Mouse (Mus musculus) testis, adult 2 months (tissue): Measurements from ENCODE around the gene Aste1. TPM values are rescaled to one million over a fixed set of nuclear protein-coding genes. Genes with fewer than 3 reads are reported as not detected.

ENCODE experiments used
- H3K27ac ChIP-seq: fragments of 200-500 bp; 2 replicates; pipeline ENCODE4 v1.5.1; 2012; ENCODE audit warnings: low read depth, low read length; ENCODE audit not compliant: control insufficient read depth, insufficient read depth
- H3K27me3 ChIP-seq: fragments of 200-500 bp; 2 replicates; pipeline ENCODE4 v1.6.1; 2012; ENCODE audit warnings: mild to moderate bottlenecking, low read length, moderate library complexity; ENCODE audit not compliant: control insufficient read depth, insufficient read depth
- H3K36me3 ChIP-seq: fragments of 200-500 bp; 2 replicates; pipeline ENCODE4 v1.6.1; 2012; ENCODE audit warnings: mild to moderate bottlenecking, low read length; ENCODE audit not compliant: control insufficient read depth, insufficient read depth
- H3K4me1 ChIP-seq: fragments of 200-500 bp; 2 replicates; pipeline ENCODE4 v1.6.1; 2012; ENCODE audit warnings: low read length; ENCODE audit not compliant: control insufficient read depth, insufficient read depth
- H3K4me3 ChIP-seq: fragments of 200-500 bp; 2 replicates; pipeline ENCODE4 v1.5.1; 2012; ENCODE audit warnings: low read depth, mild to moderate bottlenecking, low read length, moderate library complexity, mixed read lengths; ENCODE audit not compliant: control insufficient read depth
- CTCF ChIP-seq: fragments of 200-500 bp; IDR thresholded peaks from 2 replicates; pipeline ENCODE4 v1.5.1; 2012; ENCODE audit warnings: low read depth, mild to moderate bottlenecking, inconsistent platforms, low read length, moderate library complexity; ENCODE audit not compliant: control insufficient read depth, insufficient read depth, insufficient replicate concordance
- POLR2A ChIP-seq: fragments of 200-500 bp; IDR thresholded peaks from 2 replicates; pipeline ENCODE4 v1.6.1; 2012; ENCODE audit warnings: low read depth, mild to moderate bottlenecking, inconsistent platforms, low read length, moderate library complexity; ENCODE audit not compliant: control insufficient read depth
- polyA plus RNA-seq: library from polyadenylated mRNA; depleted of rRNA; stranded (reverse); fragments of >200 nt; gene quantifications from 2 replicates; pipeline ENCODE4 v1.2.3, GENCODE M21; 2012; rRNA removed

Gene Aste1
- 68.1 and 77.8 TPM in 2 replicates for polyA plus RNA-seq

DNA sequence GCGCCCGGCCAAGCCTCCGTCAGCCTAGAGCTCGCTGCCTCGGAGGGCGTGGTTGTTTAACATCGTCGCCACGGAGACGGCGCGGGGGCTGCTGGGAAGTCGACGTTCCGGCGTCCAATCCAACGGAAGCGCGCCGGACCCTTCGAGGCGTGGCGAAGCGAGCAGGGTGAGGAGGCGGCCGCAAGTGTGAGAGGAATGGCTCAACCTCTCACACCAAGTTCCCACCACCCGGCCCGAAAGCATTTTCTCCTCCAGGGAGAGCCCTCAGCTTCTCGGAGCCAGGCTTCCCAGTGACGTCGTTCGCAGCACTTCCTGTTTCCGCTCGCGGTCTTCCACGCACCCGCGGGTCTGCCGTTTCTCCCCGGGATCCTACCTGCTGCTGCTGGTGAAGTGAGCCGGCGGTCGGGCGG lies at the start of gene Aste1, which contains the start of gene Nek11:
TSS of gene Aste1 (plus strand) at position 175 of the 410 bp plus-strand sequence.
TSS of gene Nek11 (minus strand) at position 307 of the 410 bp plus-strand sequence.
- Histone ChIP-seq H3K4me3 (peak within 1 kb of the TSS; percentile 93), H3K27ac (peak within 1 kb of the TSS; percentile 99), H3K36me3 (peaks cover 6% of the 10 kb centered on the region), H3K4me1 (no peaks in the 10 kb centered on the region; the same call in 1 of the 2 replicates), H3K27me3 (no peaks in the 10 kb centered on the region)
- TF ChIP-seq CTCF (0 out of 2 replicates have a peak, but pooled peaks have one; percentile 2), POLR2A (peak; percentile 93)

DNA sequence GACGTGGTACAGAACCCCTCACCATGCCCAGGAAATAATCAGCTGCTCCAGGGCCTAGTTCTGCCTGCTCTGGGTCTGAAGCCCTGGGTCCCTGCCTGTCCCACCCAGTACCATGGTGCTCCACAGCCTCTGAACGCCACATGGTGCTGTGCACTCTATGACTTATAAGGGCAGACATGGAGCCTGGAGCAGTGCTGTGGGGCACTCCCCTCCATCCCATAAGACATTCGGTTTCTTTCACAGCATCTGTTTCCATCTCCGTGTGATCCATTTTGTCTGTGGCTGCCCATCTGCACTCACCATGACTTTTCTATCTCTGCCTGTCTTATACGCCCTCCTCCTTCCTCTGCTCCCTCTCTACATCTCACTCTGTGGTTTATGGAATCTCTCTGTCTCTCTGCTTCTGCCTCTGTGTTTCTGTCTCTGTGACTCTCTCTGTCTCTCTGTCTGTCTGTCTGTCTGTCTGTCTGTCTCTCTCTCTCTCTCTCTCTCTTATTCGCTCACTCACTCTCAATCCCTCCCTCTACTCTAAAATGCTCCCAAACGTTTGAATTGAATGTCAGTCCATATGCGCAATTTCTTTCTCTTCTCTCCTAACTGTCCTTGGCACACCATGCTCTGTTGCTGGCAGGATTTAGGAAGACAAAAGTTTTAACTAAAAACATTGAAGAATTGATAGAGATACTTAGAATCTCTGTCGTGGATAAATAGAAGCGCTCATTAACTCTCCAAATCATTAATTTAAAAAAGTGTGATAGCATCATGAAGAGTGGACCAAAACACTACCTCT lies 46.8 kb upstream of the Aste1 start:
- Histone ChIP-seq H3K4me1 (no peaks in the 10 kb centered on the region), H3K27ac (no peak overlapping the region), H3K4me3 (no peak overlapping the region), H3K36me3 (no peaks in the 10 kb centered on the region), H3K27me3 (no peaks in the 10 kb centered on the region)
- TF ChIP-seq CTCF (no peak), POLR2A (no peak)

DNA sequence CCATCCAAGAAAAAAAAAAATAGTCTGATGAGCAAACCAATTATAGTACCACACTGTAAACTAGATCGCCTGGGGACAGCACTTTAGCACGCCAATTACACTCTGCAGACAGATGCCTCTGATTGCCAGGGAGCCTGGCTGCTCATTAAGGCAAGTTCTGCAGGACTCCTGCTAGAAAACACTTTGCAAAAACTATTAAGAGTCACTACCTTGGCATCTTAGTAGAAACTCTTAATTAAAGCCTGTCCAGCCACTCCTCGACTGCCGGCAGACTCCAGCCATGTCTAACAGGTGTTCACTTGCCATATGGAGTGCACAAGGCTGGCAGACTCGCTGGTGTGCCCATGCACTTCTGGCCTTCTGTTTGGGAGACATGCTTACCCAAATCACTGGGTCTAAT lies 46.2 kb upstream of the Aste1 start:
- Histone ChIP-seq H3K27me3 (no peaks in the 10 kb centered on the region), H3K27ac (no peak overlapping the region), H3K4me3 (no peak overlapping the region), H3K4me1 (no peaks in the 10 kb centered on the region), H3K36me3 (no peaks in the 10 kb centered on the region)
- TF ChIP-seq POLR2A = no peak
- no peak for TF ChIP-seq CTCF

- Histone ChIP-seq H3K4me1 (peaks cover under 1% of the 10 kb centered on the region; the same call in 1 of the 2 replicates), H3K4me3 (no peak overlapping the region), H3K27ac (no peak overlapping the region), H3K36me3 (no peaks in the 10 kb centered on the region), H3K27me3 (no peaks in the 10 kb centered on the region)
- TF ChIP-seq CTCF (no peak), POLR2A (no peak)
Observed at GRCm38 (mm10) chr9:105362181-105362580, 33.0 kb upstream of the Aste1 start.

GRCm38 (mm10) chr9:105363520-105364231 lies 31.5 kb upstream of the Aste1 start:
- no peak overlapping the region for H3K27ac ChIP-seq
- H3K27me3 ChIP-seq = no peaks in the 10 kb centered on the region
- no peak overlapping the region for H3K4me3 ChIP-seq
- TF ChIP-seq CTCF = no peak
- no peak for TF ChIP-seq POLR2A
- no peaks in the 10 kb centered on the region for H3K36me3 ChIP-seq
- peaks cover 2% of the 10 kb centered on the region; the same call in 1 of the 2 replicates for H3K4me1 ChIP-seq

DNA sequence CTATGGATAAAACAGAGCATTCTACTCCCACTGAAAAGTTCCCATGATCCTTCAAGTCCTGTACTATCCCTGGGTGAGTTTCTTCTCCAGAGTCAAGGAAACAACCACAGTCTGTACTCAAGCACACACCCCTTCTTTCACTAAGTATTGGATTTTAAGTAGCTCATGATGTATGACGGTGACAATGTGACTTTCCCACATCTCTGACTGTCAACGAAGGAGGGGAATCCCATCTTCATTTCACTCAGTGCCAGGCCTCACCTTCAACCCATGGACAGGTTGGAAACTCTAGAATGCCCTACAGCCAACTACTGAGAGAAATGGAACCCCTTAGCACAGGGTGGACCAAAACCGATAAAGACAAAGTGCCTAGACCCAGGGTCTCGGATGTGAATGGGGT lies 29.0 kb upstream of the Aste1 start:
- Histone ChIP-seq H3K27me3 (no peaks in the 10 kb centered on the region), H3K36me3 (no peaks in the 10 kb centered on the region), H3K4me1 (peaks cover 2% of the 10 kb centered on the region; the same call in 1 of the 2 replicates), H3K27ac (no peak overlapping the region), H3K4me3 (no peak overlapping the region)
- TF ChIP-seq CTCF = no peak
- TF ChIP-seq POLR2A = no peak

DNA sequence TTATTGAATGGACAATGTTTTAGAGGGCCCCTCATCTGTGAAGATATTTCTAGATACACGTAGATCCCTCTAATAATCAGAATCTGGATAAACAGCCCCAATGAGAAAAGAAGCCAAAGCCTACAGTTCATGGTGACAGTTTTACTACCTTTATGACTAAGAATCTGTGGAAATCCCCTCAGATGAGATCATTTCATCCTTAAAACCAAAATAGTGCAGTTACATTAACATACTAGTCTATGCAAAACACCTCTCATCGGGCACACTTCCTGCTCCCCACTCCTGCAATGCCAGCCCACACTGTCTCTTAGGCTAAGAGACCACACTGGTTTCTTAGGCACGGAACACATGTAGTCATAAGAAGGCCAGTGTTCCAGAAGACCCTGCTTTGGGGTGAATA lies 26.6 kb upstream of the Aste1 start:
- no peak overlapping the region for H3K4me3 ChIP-seq
- TF ChIP-seq CTCF (no peak), POLR2A (no peak)
- H3K4me1 ChIP-seq = peaks cover 2% of the 10 kb centered on the region; the same call in 1 of the 2 replicates
- H3K36me3 ChIP-seq = no peaks in the 10 kb centered on the region
- no peaks in the 10 kb centered on the region for H3K27me3 ChIP-seq
- no peak overlapping the region for H3K27ac ChIP-seq
